Mouse (Mus musculus) neural tube, embryonic 14.5 days (tissue): ENCODE results near the gene Ciapin1. TPM values are rescaled to one million over a fixed set of nuclear protein-coding genes. Genes with fewer than 3 reads are reported as not detected.

Experiments
- ATAC-seq: fragments of 200-750 bp; cut with Nextera tagmentation; 2 replicates; pipeline ENCODE4 v1.8.0; 2017; ENCODE audit warnings: low read depth, mild to moderate bottlenecking, moderate TSS enrichment, moderate library complexity
- H3K27ac ChIP-seq: fragments of 300-500 bp; sonication (generic); 2 replicates; pipeline ENCODE4 v1.5.1; 2014; ENCODE audit warnings: low read depth, mild to moderate bottlenecking, control low read depth, low read length, moderate library complexity, mixed read lengths
- H3K27me3 ChIP-seq: fragments of 300-500 bp; sonication (generic); 2 replicates; pipeline ENCODE4 v1.6.1; 2014; ENCODE audit warnings: low read length; ENCODE audit not compliant: control insufficient read depth, insufficient read depth
- H3K36me3 ChIP-seq: fragments of 300-500 bp; sonication (generic); 2 replicates; pipeline ENCODE4 v1.6.1; 2014; ENCODE audit warnings: low read length, mixed read lengths; ENCODE audit not compliant: control insufficient read depth, insufficient read depth
- H3K4me1 ChIP-seq: fragments of 300-500 bp; sonication (generic); 2 replicates; pipeline ENCODE4 v1.6.1; 2014; ENCODE audit warnings: low read length; ENCODE audit not compliant: control insufficient read depth, insufficient read depth
- H3K4me2 ChIP-seq: fragments of 300-500 bp; sonication (generic); 2 replicates; pipeline ENCODE4 v1.6.1; 2014; ENCODE audit warnings: mild to moderate bottlenecking, low read depth, low read length, control low read depth
- H3K4me3 ChIP-seq: fragments of 300-500 bp; sonication (generic); 2 replicates; pipeline ENCODE4 v1.5.1; 2014; ENCODE audit warnings: low read depth, low read length, control low read depth, mixed read lengths
- H3K9ac ChIP-seq: fragments of 300-500 bp; sonication (generic); replicated peaks from 2 replicates; pipeline ENCODE4 v1.6.1; 2014; ENCODE audit warnings: low read depth, mild to moderate bottlenecking, control low read depth, low read length, mixed read lengths
- H3K9me3 ChIP-seq: fragments of 300-500 bp; sonication (generic); 2 replicates; pipeline ENCODE4 v1.6.1; 2016; ENCODE audit warnings: low read length; ENCODE audit not compliant: control insufficient read depth
- WGBS: fragments of 180-500 bp; shearing (Covaris S2); extraction: QIAGEN DNeasy Blood & Tissue Kit; methylation state at CpG from one replicate; pipeline ENCODE4 v1.1.7; 2014; 5-methylcytosine and 5-hydroxymethylcytosine counted together
- polyA plus RNA-seq: library from polyadenylated mRNA; unstranded; fragments of >200 nt; fragmentation: Nextera tagmentation; extraction: Ambion mirVana; gene quantifications from 2 replicates; pipeline ENCODE4 v1.2.1, GENCODE M21; 2014

Gene Ciapin1
- polyA plus RNA-seq, 1 experiment from 2014 or later, result 149 TPM

DNA sequence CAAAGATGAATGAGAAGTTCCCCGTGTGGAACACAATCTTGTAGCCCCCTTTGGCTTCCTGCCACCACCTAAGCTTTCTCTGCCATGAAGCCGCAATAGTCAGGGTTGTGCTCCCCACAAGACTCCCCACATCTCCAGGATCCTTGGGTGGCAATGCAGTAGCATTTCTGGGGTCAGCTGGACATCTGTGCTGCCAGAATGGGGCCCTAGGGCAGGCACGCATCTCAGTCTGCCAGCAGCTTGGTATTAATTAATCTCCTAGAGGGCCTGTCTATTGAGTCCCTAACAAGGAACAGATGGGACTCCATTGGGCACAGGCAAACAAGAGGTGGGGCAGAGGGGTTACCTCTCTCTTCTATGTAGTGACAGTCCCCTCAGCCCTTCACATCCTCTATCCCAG is 34.0 kb upstream of the Ciapin1 start:
- no peak overlapping the region for H3K4me3 ChIP-seq
- no peak overlapping the region for H3K27ac ChIP-seq
- no peaks in the 10 kb centered on the region for H3K9me3 ChIP-seq
- no peak for ATAC-seq
- no peak overlapping the region for H3K9ac ChIP-seq
- no peaks in the 10 kb centered on the region for H3K36me3 ChIP-seq
- H3K4me2 ChIP-seq, result peak overlapping the region; percentile 16; the same call in 1 of the 2 replicates
- 33% methylated on average over 3 of the region's 3 CpGs for WGBS
- H3K27me3 ChIP-seq, result peaks cover 10% of the 10 kb centered on the region
- peaks cover 26% of the 10 kb centered on the region for H3K4me1 ChIP-seq

- Histone ChIP-seq H3K9ac (peak overlapping the region; percentile 72), H3K4me3 (peak overlapping the region; percentile 59), H3K27ac (peak overlapping the region; percentile 25), H3K27me3 (peaks cover 10% of the 10 kb centered on the region), H3K4me1 (peaks cover 26% of the 10 kb centered on the region), H3K4me2 (peak overlapping the region; percentile 75), H3K9me3 (no peaks in the 10 kb centered on the region), H3K36me3 (peaks cover under 1% of the 10 kb centered on the region; the same call in 1 of the 2 replicates)
- WGBS, result 9% methylated on average over 6 of the region's 7 CpGs
- ATAC-seq, result peak; percentile 81
These were observed 33.1 kb upstream of the Ciapin1 start for GRCm38 (mm10) chr8:94871108-94871894.

- Histone ChIP-seq H3K27me3 (peaks cover 10% of the 10 kb centered on the region), H3K4me3 (peak overlapping the region; percentile 59), H3K4me1 (peaks cover 26% of the 10 kb centered on the region), H3K27ac (peak overlapping the region; percentile 25), H3K36me3 (peaks cover 7% of the 10 kb centered on the region), H3K9ac (peak overlapping the region; percentile 72), H3K9me3 (no peaks in the 10 kb centered on the region), H3K4me2 (peak overlapping the region; percentile 75)
- ATAC-seq, result peak; percentile 65
- under 1% methylated on average over 22 of the region's 22 CpGs for WGBS
These were observed 32.4 kb upstream of the Ciapin1 start for GRCm38 (mm10) chr8:94870474-94871107.

DNA sequence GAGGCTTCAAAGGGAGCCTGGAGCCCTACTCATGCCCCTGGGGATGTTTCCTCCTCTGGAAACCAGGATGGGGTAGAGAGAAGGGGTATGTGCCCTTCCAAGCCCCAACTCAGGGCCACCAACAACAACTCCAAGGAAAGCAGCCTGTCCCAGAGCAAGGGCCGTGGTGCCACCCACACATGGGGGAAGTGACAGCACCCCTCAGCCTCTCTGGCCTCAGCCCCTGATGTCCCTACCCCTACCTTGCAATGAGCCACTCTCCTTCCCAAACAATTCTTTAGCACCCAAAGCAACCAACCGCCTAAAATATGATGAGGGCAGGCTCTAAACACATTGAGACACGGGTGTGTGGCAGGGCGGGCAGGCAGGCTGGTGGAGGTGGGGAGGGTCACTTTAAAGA is 31.8 kb upstream of the Ciapin1 start:
- Histone ChIP-seq H3K36me3 (peaks cover 13% of the 10 kb centered on the region), H3K9ac (peak overlapping the region; percentile 72), H3K27ac (no peak overlapping the region), H3K9me3 (no peaks in the 10 kb centered on the region), H3K4me2 (peak overlapping the region; percentile 75), H3K4me1 (peaks cover 20% of the 10 kb centered on the region), H3K27me3 (peaks cover 7% of the 10 kb centered on the region), H3K4me3 (peak overlapping the region; percentile 59)
- no peak for ATAC-seq
- WGBS, result 14% methylated on average over 4 of the region's 4 CpGs

- Histone ChIP-seq H3K4me2 (peak overlapping the region; percentile 75), H3K9ac (peak overlapping the region; percentile 72), H3K9me3 (no peaks in the 10 kb centered on the region), H3K27me3 (no peaks in the 10 kb centered on the region), H3K4me1 (peaks cover 19% of the 10 kb centered on the region), H3K4me3 (peak overlapping the region; percentile 59), H3K27ac (0 out of 2 replicates have a peak overlapping the region, but pooled peaks have one; percentile 10), H3K36me3 (peaks cover 20% of the 10 kb centered on the region)
- ATAC-seq, result no peak
- WGBS, result 60% methylated on average over 7 of the region's 7 CpGs
These were observed 31.0 kb upstream of the Ciapin1 start for GRCm38 (mm10) chr8:94869146-94869545.

DNA sequence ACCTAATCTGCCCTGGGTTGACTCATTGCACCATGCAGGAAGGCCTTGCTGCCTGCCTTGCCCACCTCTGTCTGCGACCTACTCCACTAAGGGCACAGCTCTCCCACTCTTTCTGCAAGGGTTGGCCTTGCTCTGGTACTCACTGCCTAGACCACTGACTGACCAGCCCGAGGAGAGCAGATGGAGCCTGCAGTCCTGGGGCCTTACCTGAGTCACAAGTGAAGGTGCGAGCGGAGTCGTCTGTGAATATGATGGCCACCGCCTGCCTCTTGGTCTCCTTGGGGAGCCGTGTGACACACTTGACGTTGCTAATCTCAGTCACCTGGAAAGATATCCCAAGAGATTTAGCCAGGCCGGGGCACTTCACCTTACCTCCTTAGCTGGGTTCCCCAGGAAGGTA is 28.8 kb upstream of the Ciapin1 start:
- ATAC-seq, result no peak
- 89% methylated on average over 9 of the region's 9 CpGs for WGBS
- H3K9ac ChIP-seq, result no peak overlapping the region
- no peak overlapping the region for H3K27ac ChIP-seq
- no peak overlapping the region for H3K4me2 ChIP-seq
- peaks cover 35% of the 10 kb centered on the region for H3K36me3 ChIP-seq
- no peaks in the 10 kb centered on the region for H3K27me3 ChIP-seq
- no peaks in the 10 kb centered on the region for H3K9me3 ChIP-seq
- no peak overlapping the region for H3K4me3 ChIP-seq
- peaks cover 19% of the 10 kb centered on the region for H3K4me1 ChIP-seq

- Histone ChIP-seq H3K9ac (no peak overlapping the region), H3K36me3 (peaks cover 39% of the 10 kb centered on the region), H3K27ac (no peak overlapping the region), H3K4me1 (peaks cover 16% of the 10 kb centered on the region), H3K27me3 (no peaks in the 10 kb centered on the region), H3K4me3 (no peak overlapping the region), H3K4me2 (no peak overlapping the region), H3K9me3 (no peaks in the 10 kb centered on the region)
- WGBS, result 72% methylated on average over 10 of the region's 10 CpGs
- no peak for ATAC-seq
These were observed 27.1 kb upstream of the Ciapin1 start for GRCm38 (mm10) chr8:94865292-94865691.

GRCm38 (mm10) chr8:94863897-94864673 is 25.9 kb upstream of the Ciapin1 start:
- H3K4me3 ChIP-seq, result no peak overlapping the region
- no peaks in the 10 kb centered on the region for H3K27me3 ChIP-seq
- no peak overlapping the region for H3K9ac ChIP-seq
- H3K27ac ChIP-seq, result no peak overlapping the region
- ATAC-seq, result no peak
- WGBS, result 66% methylated on average over 10 of the region's 10 CpGs
- peaks cover 39% of the 10 kb centered on the region for H3K36me3 ChIP-seq
- H3K4me1 ChIP-seq, result peaks cover 7% of the 10 kb centered on the region
- no peaks in the 10 kb centered on the region for H3K9me3 ChIP-seq
- H3K4me2 ChIP-seq, result no peak overlapping the region
